Mouse (Mus musculus): Measurements from ENCODE around the gene Cope.

GRCm38 (mm10) chr8:70351035-70351999, 49.0 kb downstream of the Cope start:
- TF ChIP-seq CTCF (IDR thresholded peaks at IDR 0.05; ENCODE audit: borderline replicate concordance, insufficient read depth, low read depth, low read length) = no peak
- no peak; the same call in 1 of the 2 replicates for TF ChIP-seq POLR2A (IDR thresholded peaks at IDR 0.05; ENCODE audit: borderline replicate concordance, insufficient read depth, low read length)
